Mouse (Mus musculus) midbrain, embryonic 16.5 days (tissue): ENCODE measurements at regions not wholly inside any gene's neighbourhood (a gene's known extent, or its start where the extent isn't known, plus 50 kb on each side); places are given as distances from the start of the nearest gene placed in this dataset.
A peak's percentile ranks its signal among the peaks of the same experiment; 100 is the strongest.

ENCODE experiments used
- ATAC-seq: fragments of 200-750 bp; cut with Nextera tagmentation; 2 replicates; pipeline ENCODE4 v1.8.0; 2017; ENCODE audit warnings: moderate TSS enrichment
- H3K27ac ChIP-seq: fragments of 300-500 bp; sonication (generic); 2 replicates; pipeline ENCODE4 v1.5.1; 2014; ENCODE audit warnings: mild to moderate bottlenecking, low read length, mixed read lengths
- H3K27me3 ChIP-seq: fragments of 300-500 bp; sonication (generic); 2 replicates; pipeline ENCODE4 v1.6.1; 2014; ENCODE audit warnings: low read depth, low read length, mixed read lengths; ENCODE audit not compliant: control insufficient read depth, insufficient read depth
- H3K36me3 ChIP-seq: fragments of 300-500 bp; sonication (generic); 2 replicates; pipeline ENCODE4 v1.6.1; 2014; ENCODE audit warnings: mild to moderate bottlenecking, low read length, moderate library complexity, mixed read lengths; ENCODE audit not compliant: control insufficient read depth, insufficient read depth
- H3K4me1 ChIP-seq: fragments of 300-500 bp; sonication (generic); 2 replicates; pipeline ENCODE4 v1.6.1; 2014; ENCODE audit warnings: mild to moderate bottlenecking, low read length, mixed read lengths; ENCODE audit not compliant: control insufficient read depth, insufficient read depth
- H3K4me2 ChIP-seq: fragments of 300-500 bp; sonication (generic); 2 replicates; pipeline ENCODE4 v1.6.1; 2014; ENCODE audit warnings: mild to moderate bottlenecking, low read length, mixed read lengths
- H3K4me3 ChIP-seq: fragments of 300-500 bp; sonication (generic); 2 replicates; pipeline ENCODE4 v1.5.1; 2014; ENCODE audit warnings: low read depth, mild to moderate bottlenecking, low read length, moderate library complexity, mixed read lengths
- H3K9ac ChIP-seq: fragments of 300-500 bp; sonication (generic); 2 replicates; pipeline ENCODE4 v1.6.1; 2014; ENCODE audit warnings: low read depth, low read length, mixed read lengths
- H3K9me3 ChIP-seq: fragments of 300-500 bp; sonication (generic); replicated peaks from 2 replicates; pipeline ENCODE4 v1.6.1; 2014; ENCODE audit warnings: mild to moderate bottlenecking, low read length, mixed read lengths; ENCODE audit not compliant: control insufficient read depth, poor library complexity, severe bottlenecking
- WGBS: fragments of 180-500 bp; shearing (Covaris S2); extraction: QIAGEN DNeasy Blood & Tissue Kit; methylation state at CpG from one replicate; pipeline ENCODE4 v1.1.7; 2014; 5-methylcytosine and 5-hydroxymethylcytosine counted together

DNA sequence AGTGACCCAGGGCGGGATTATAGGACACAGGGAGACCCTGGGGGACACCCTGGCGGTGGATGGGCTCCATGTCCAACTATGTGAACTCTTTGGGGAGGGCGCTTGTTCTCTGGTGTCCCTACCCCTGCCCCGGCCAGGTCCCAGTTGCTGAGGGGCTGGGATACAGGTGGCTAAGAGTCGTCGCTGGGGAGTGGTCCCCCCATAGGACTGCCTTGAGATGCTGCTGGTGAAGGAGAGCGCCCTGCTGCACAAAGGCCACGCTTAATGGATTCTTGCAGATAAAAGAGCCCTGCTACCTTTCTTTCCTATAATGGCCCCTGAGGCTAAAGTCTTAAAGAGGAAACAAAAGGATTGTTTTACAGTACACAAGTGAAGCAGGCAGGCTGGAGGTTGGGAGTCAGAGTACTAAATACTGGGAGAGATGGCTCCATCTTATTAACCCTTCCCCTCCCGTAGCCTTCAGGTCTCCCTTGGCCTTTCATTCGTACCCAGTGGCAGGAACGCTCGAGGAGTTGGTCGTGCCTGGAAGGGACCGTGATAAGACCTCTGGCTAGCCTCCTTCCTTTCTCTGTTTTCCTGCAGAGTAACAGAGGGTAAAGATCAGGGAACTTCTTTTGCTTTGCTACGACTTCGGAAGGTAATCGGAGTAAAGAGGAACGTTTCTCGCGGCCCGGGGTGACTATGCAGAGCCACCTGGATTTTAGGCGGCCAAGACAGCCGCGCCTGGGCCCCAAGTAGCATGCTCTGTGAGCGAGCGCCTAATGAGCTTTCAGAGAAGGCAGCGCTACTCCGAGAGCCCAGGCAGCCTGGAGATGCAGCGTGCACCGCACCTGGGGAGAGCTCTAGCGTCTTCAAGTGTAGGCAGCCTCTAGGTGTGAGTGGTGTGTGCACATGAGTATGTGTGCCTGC lies 682.9 kb upstream of the Car8 start:
- H3K9me3 ChIP-seq = no peaks in the 10 kb centered on the region
- H3K9ac ChIP-seq = peak overlapping the region; percentile 51; the same call in 1 of the 2 replicates
- peak; percentile 78 for ATAC-seq
- peaks cover 28% of the 10 kb centered on the region for H3K4me1 ChIP-seq
- WGBS = 6% methylated on average over 31 of the region's 31 CpGs
- peak overlapping the region; percentile 23; the same call in 1 of the 2 replicates for H3K27ac ChIP-seq
- peak overlapping the region; percentile 11; the same call in 1 of the 2 replicates for H3K4me3 ChIP-seq
- no peaks in the 10 kb centered on the region for H3K36me3 ChIP-seq
- H3K4me2 ChIP-seq = peak overlapping the region; percentile 59
- no peaks in the 10 kb centered on the region for H3K27me3 ChIP-seq

DNA sequence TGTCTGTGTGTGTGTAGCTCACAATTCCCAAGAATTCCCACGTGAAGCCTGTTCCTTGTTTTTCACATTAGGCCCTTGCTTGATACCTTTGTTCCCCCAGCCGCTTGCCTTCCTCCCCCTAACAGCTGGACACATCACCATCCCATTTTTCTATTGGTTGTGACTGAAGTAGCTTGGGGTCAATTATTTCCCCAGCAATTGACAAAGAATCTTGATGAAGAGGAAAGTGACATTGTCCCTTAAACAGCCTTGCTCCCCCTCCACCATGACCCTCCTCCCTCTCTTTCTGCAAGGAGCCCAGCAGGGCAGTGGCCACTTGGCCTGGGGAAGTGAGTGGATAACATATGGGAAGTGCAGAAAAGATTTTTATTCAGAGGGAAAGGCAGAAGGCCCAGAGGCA lies 681.5 kb upstream of the Car8 start:
- Histone ChIP-seq H3K27ac (no peak overlapping the region), H3K4me1 (peaks cover 28% of the 10 kb centered on the region), H3K9ac (no peak overlapping the region)

DNA sequence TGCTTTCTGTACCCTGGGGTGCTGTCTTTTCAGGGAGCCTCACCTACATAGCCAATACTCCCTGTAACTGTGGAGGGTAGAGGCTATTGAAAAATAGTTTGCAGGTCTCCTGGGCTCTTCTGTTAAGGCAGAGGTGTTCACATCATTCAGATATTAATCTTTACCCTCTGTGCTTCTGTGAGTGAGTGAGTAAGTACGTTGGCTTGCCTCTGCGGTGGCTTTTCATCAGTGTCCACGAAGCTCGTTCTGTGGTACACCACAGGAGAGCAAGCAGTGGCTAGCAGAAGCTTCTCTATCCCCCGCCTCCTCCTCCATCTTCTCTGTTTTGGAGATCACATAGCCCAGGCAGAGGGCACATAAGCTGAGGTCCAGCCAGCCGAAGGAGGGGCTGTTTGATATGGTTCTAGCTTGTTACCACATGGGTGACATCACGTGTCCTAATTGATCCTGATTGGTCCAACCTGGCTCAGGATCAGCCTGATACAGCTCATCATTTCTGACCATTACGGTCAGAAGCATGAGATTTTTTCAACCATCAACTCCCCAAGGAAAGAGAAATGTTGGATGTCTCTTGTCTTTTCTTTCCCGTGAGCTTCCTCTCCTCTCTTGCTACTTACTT lies 680.6 kb upstream of the Car8 start:
- no peak overlapping the region for H3K27ac ChIP-seq
- H3K9ac ChIP-seq = no peak overlapping the region
- WGBS = 69% methylated on average over 9 of the region's 9 CpGs
- no peaks in the 10 kb centered on the region for H3K36me3 ChIP-seq
- peaks cover 31% of the 10 kb centered on the region for H3K4me1 ChIP-seq
- H3K9me3 ChIP-seq = no peaks in the 10 kb centered on the region
- no peak for ATAC-seq
- no peak overlapping the region for H3K4me2 ChIP-seq
- H3K4me3 ChIP-seq = no peak overlapping the region
- H3K27me3 ChIP-seq = no peaks in the 10 kb centered on the region

More for the DNA sequence above, 681.5 kb upstream of the Car8 start:
- H3K9me3 ChIP-seq = no peaks in the 10 kb centered on the region
- ATAC-seq = no peak
- H3K36me3 ChIP-seq = no peaks in the 10 kb centered on the region
- H3K27me3 ChIP-seq = no peaks in the 10 kb centered on the region
- H3K4me3 ChIP-seq = no peak overlapping the region
- WGBS = 15% methylated on average over 2 of the region's 2 CpGs
- no peak overlapping the region for H3K4me2 ChIP-seq
